Mouse (Mus musculus) lung, postnatal 0 days (tissue): ENCODE data around the gene Creld2. TPM values are rescaled to one million over a fixed set of nuclear protein-coding genes. Genes with fewer than 3 reads are reported as not detected.

Experiments
- ATAC-seq: fragments of 200-750 bp; cut with Nextera tagmentation; 2 replicates; pipeline ENCODE4 v1.8.0; 2017; ENCODE audit warnings: moderate library complexity
- DNase-seq: peaks from one replicate; pipeline ENCODE4 v3.0.0-alpha.2; 2016; ENCODE audit warnings: low spot score
- H3K27ac ChIP-seq: fragments of 300-500 bp; sonication (generic); 2 replicates; pipeline ENCODE4 v1.5.1; 2014; ENCODE audit warnings: antibody characterized with exemption, mild to moderate bottlenecking, low read length, mixed read lengths
- H3K27me3 ChIP-seq: fragments of 300-500 bp; sonication (generic); replicated peaks from 2 replicates; pipeline ENCODE4 v1.6.1; 2014; ENCODE audit warnings: low read length, mixed read lengths; ENCODE audit not compliant: insufficient read depth
- H3K36me3 ChIP-seq: fragments of 300-500 bp; sonication (generic); 2 replicates; pipeline ENCODE4 v1.6.1; 2014; ENCODE audit warnings: low read length, mixed read lengths; ENCODE audit not compliant: insufficient read depth
- H3K4me1 ChIP-seq: fragments of 300-500 bp; sonication (generic); 2 replicates; pipeline ENCODE4 v1.6.1; 2014; ENCODE audit warnings: antibody characterized with exemption, low read depth, low read length, mixed read lengths; ENCODE audit not compliant: insufficient read depth
- H3K4me2 ChIP-seq: fragments of 300-500 bp; sonication (generic); replicated peaks from 2 replicates; pipeline ENCODE4 v1.6.1; 2014; ENCODE audit warnings: low read depth, mild to moderate bottlenecking, low read length, moderate library complexity, mixed read lengths
- H3K4me3 ChIP-seq: fragments of 300-500 bp; sonication (generic); 2 replicates; pipeline ENCODE4 v1.5.1; 2014; ENCODE audit warnings: low read depth, low read length
- H3K9ac ChIP-seq: fragments of 300-500 bp; sonication (generic); replicated peaks from 2 replicates; pipeline ENCODE4 v1.6.1; 2014; ENCODE audit warnings: low read depth, mild to moderate bottlenecking
- H3K9me3 ChIP-seq: fragments of 300-500 bp; sonication (generic); 2 replicates; pipeline ENCODE4 v1.6.1; 2016; ENCODE audit warnings: low read length, mixed read lengths
- CTCF ChIP-seq: IDR thresholded peaks from 2 replicates; pipeline ENCODE4 v1.5.1; 2016; ENCODE audit warnings: antibody characterized with exemption, mild to moderate bottlenecking
- EP300 ChIP-seq: IDR thresholded peaks from 2 replicates; pipeline ENCODE4 v1.6.1; 2016; ENCODE audit warnings: antibody characterized with exemption, mild to moderate bottlenecking, control low read depth
- WGBS: fragments of 180-500 bp; shearing (Covaris S2); extraction: QIAGEN DNeasy Blood & Tissue Kit; methylation state at CpG from one replicate; pipeline ENCODE4 v1.1.7; 2014; 5-methylcytosine and 5-hydroxymethylcytosine counted together
- polyA plus RNA-seq: library from polyadenylated mRNA; unstranded; fragments of >200 nt; fragmentation: Nextera tagmentation; extraction: Ambion mirVana; gene quantifications from 2 replicates; pipeline ENCODE4 v1.2.1, GENCODE M21; 2015

The Creld2 gene
- polyA plus RNA-seq, 1 experiment from 2014 or later, result 62.6 TPM

- Histone ChIP-seq H3K4me2 (no peak overlapping the region), H3K9ac (no peak overlapping the region), H3K36me3 (no peaks in the 10 kb centered on the region), H3K4me1 (peaks cover 20% of the 10 kb centered on the region), H3K4me3 (no peak overlapping the region), H3K27me3 (no peaks in the 10 kb centered on the region), H3K9me3 (no peaks in the 10 kb centered on the region), H3K27ac (peak overlapping the region; percentile 54; the same call in 1 of the 2 replicates)
- 62% methylated on average over 2 of the region's 2 CpGs for WGBS
- DNase-seq (no peak), ATAC-seq (no peak)
- TF ChIP-seq CTCF (no peak), EP300 (no peak)
Observed at GRCm38 (mm10) chr15:88858707-88859106, 39.3 kb downstream of the Creld2 start.

- Histone ChIP-seq H3K9me3 (no peaks in the 10 kb centered on the region), H3K27me3 (no peaks in the 10 kb centered on the region), H3K4me1 (peaks cover 23% of the 10 kb centered on the region), H3K36me3 (0 out of 2 replicates have a peak, but pooled peaks cover under 1% of the 10 kb centered on the region), H3K9ac (no peak overlapping the region), H3K4me2 (no peak overlapping the region), H3K27ac (no peak overlapping the region), H3K4me3 (no peak overlapping the region)
- WGBS, result 68% methylated on average over 8 of the region's 8 CpGs
- TF ChIP-seq EP300 (no peak), CTCF (no peak)
- ATAC-seq (no peak), DNase-seq (no peak)
Observed at GRCm38 (mm10) chr15:88859206-88859970, 39.9 kb downstream of the Creld2 start.

- H3K9ac ChIP-seq, result no peak overlapping the region
- WGBS, result 92% methylated on average over 3 of the region's 3 CpGs
- ATAC-seq (no peak), DNase-seq (no peak)
- TF ChIP-seq CTCF (no peak), EP300 (no peak)
- no peaks in the 10 kb centered on the region for H3K27me3 ChIP-seq
- no peaks in the 10 kb centered on the region for H3K9me3 ChIP-seq
- H3K4me2 ChIP-seq, result no peak overlapping the region
- H3K27ac ChIP-seq, result peak overlapping the region; percentile 99; the same call in 1 of the 2 replicates
- peaks cover 12% of the 10 kb centered on the region for H3K4me1 ChIP-seq
- no peak overlapping the region for H3K4me3 ChIP-seq
- H3K36me3 ChIP-seq, result peaks cover 9% of the 10 kb centered on the region; the same call in 1 of the 2 replicates
Observed at GRCm38 (mm10) chr15:88860781-88861180, 41.3 kb downstream of the Creld2 start.

GRCm38 (mm10) chr15:88861772-88862622, 42.6 kb downstream of the Creld2 start, which contains the start of gene Pim3:
Pim3 (plus strand) TSS chr15:88862186.
- ATAC-seq (peak; percentile 85), DNase-seq (peak; percentile 99)
- WGBS, result 1% methylated on average over 73 of the region's 107 CpGs
- TF ChIP-seq CTCF, result no peak
- peak; percentile 57; the same call in 1 of the 2 replicates for TF ChIP-seq EP300
- Histone ChIP-seq H3K4me1 (peaks cover 15% of the 10 kb centered on the region), H3K27me3 (no peaks in the 10 kb centered on the region), H3K36me3 (peaks cover 9% of the 10 kb centered on the region; the same call in 1 of the 2 replicates), H3K27ac (peak within 1 kb of the TSS; percentile 99), H3K9me3 (no peaks in the 10 kb centered on the region), H3K9ac (peak within 1 kb of the TSS; percentile 98), H3K4me2 (peak within 1 kb of the TSS; percentile 82), H3K4me3 (peak within 1 kb of the TSS; percentile 95)

- Histone ChIP-seq H3K4me1 (peaks cover 26% of the 10 kb centered on the region), H3K27ac (peak overlapping the region; percentile 99), H3K9ac (peak overlapping the region; percentile 98), H3K4me2 (peak overlapping the region; percentile 82), H3K27me3 (no peaks in the 10 kb centered on the region), H3K4me3 (peak overlapping the region; percentile 95), H3K9me3 (no peaks in the 10 kb centered on the region), H3K36me3 (peaks cover 9% of the 10 kb centered on the region; the same call in 1 of the 2 replicates)
- TF ChIP-seq EP300, result no peak
- TF ChIP-seq CTCF, result peak; percentile 27
- ATAC-seq (no peak), DNase-seq (peak; percentile 67)
- under 1% methylated on average over 83 of the region's 98 CpGs for WGBS
Observed at GRCm38 (mm10) chr15:88862881-88863694, 43.6 kb downstream of the Creld2 start.
